Mouse (Mus musculus): Measurements from ENCODE around the gene Cdc42.

DNA sequence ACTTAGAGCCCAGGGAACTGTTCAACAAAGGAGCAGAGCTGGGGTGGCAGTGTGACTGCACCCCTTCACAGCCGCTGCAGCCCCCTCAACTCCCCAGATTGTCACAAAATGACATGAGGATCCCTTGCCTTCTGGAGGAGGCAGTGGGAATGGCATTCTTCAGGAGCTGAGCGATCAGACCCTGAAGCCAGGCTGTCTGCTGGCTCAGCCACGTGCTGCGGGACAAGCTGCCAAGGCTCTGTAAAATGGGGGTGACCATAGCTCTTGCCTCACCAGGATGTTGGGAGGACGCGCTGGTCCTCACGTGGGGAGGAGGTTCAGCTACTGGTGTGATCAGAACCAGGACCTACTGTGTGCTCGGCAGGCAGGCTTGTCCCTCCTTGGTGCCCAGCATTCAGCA is 62.6 kb downstream of the Cdc42 start:
- TF ChIP-seq CTCF (IDR thresholded peaks at IDR 0.05; ENCODE audit: control insufficient read depth, insufficient read depth, low read length) (no peak), POLR2A (IDR thresholded peaks at IDR 0.05; ENCODE audit: borderline replicate concordance, control insufficient read depth, low read depth, low read length) (no peak)
